Mouse (Mus musculus) lung, adult 2 months (tissue): ENCODE measurements around the gene Arhgap4.

ENCODE experiments used
- CTCF ChIP-seq: fragments of 200-500 bp; IDR thresholded peaks from 2 replicates; pipeline ENCODE4 v1.5.1; 2011; ENCODE audit warnings: mild to moderate bottlenecking, low read length, control low read depth; ENCODE audit not compliant: insufficient read depth
- POLR2A ChIP-seq: fragments of 200-500 bp; IDR thresholded peaks from 2 replicates; pipeline ENCODE4 v1.6.1; 2011; ENCODE audit warnings: low read depth, mild to moderate bottlenecking, control low read depth, low read length, borderline replicate concordance; ENCODE audit errors: extremely low read depth

DNA sequence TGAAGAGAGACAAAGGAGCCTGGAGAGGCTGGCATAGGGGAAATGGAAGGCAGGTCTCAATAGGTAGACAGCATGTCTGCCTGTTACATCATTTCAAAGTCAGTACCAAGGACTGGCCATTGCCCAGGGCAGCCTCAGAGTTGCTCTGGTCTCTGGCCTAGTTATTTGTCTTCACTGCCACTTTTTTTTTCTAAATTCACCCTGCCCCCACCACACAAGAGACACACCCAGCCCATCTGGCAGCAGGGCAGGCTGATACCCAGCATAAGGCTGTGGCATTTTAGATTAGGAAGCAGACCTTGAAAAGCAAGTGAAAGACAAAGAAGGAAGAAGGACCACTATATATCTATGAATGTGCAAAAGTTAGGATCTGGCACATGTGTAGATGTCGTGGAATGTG, 53.8 kb downstream of the Arhgap4 start:
- no peak for TF ChIP-seq CTCF
- TF ChIP-seq POLR2A, result no peak
